Mouse (Mus musculus): ENCODE results near the gene Wdr20.

DNA sequence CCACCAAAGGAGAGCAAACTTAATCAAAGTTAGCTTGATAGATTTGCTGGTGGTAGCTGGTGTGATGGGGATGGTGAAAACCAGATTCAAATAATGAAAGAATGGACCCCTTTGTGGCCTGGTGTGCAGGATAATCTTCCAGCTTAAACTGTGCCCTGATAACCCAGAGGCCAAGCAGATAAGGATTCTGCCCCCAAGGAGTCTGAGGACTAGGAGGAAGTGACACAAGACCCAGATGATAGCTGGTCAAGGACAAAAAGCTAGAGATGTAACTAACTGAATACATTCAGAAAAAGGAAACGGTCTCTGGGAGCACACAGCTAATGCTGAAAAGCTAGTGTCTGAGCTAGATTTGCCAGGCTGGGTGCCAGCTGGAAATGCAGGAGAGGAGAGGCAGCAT lies 114.2 kb downstream of the Wdr20 start:
- no peak for TF ChIP-seq EP300 (IDR thresholded peaks at IDR 0.05; ENCODE audit: low read depth)
- no peak for TF ChIP-seq CTCF (IDR thresholded peaks at IDR 0.05; ENCODE audit: low read depth)
